Mouse (Mus musculus): ENCODE results near the gene Cyb5r2. TPM values are rescaled to one million over a fixed set of nuclear protein-coding genes. Genes with fewer than 3 reads are reported as not detected.

Gene Cyb5r2
- polyA plus RNA-seq, 1 experiment, result not detected

GRCm38 (mm10) chr7:107752031-107752520 is 5.8 kb downstream of the Cyb5r2 start:
- no peak for TF ChIP-seq FLI1 (IDR thresholded peaks at IDR 0.05; ENCODE audit: low read length)
- TF ChIP-seq GATA1 (IDR thresholded peaks at IDR 0.05; ENCODE audit: borderline replicate concordance, low read length), result no peak
- Histone ChIP-seq H3K4me1 (no peaks in the 10 kb centered on the region), H3K9me3 (no peaks in the 10 kb centered on the region), H3K27me3 (replicated peaks) (peaks cover 17% of the 10 kb centered on the region), H3K36me3 (replicated peaks; ENCODE audit: low read length) (no peaks in the 10 kb centered on the region), H3K4me3 (replicated peaks) (no peak overlapping the region)

GRCm38 (mm10) chr7:107749721-107750120 is 8.1 kb downstream of the Cyb5r2 start:
- no peak for TF ChIP-seq GATA1 (IDR thresholded peaks at IDR 0.05; ENCODE audit: borderline replicate concordance, low read length)
- no peak for TF ChIP-seq FLI1 (IDR thresholded peaks at IDR 0.05; ENCODE audit: low read length)
- Histone ChIP-seq H3K4me1 (peaks cover 4% of the 10 kb centered on the region; the same call in 1 of the 2 replicates), H3K36me3 (replicated peaks; ENCODE audit: low read length) (no peaks in the 10 kb centered on the region), H3K4me3 (replicated peaks) (no peak overlapping the region), H3K9me3 (no peaks in the 10 kb centered on the region), H3K27me3 (replicated peaks) (peaks cover 13% of the 10 kb centered on the region)

GRCm38 (mm10) chr7:107749270-107749669 is 8.6 kb downstream of the Cyb5r2 start:
- TF ChIP-seq GATA1 (IDR thresholded peaks at IDR 0.05; ENCODE audit: borderline replicate concordance, low read length) (no peak), FLI1 (IDR thresholded peaks at IDR 0.05; ENCODE audit: low read length) (no peak)
- Histone ChIP-seq H3K27me3 (replicated peaks) (peaks cover 13% of the 10 kb centered on the region), H3K4me3 (replicated peaks) (no peak overlapping the region), H3K4me1 (peaks cover 4% of the 10 kb centered on the region; the same call in 1 of the 2 replicates), H3K9me3 (no peaks in the 10 kb centered on the region), H3K36me3 (replicated peaks; ENCODE audit: low read length) (no peaks in the 10 kb centered on the region)

- H3K4me1 ChIP-seq, result peaks cover 4% of the 10 kb centered on the region; the same call in 1 of the 2 replicates
- no peaks in the 10 kb centered on the region for H3K9me3 ChIP-seq
- no peak for TF ChIP-seq FLI1 (IDR thresholded peaks at IDR 0.05; ENCODE audit: low read length)
- TF ChIP-seq GATA1 (IDR thresholded peaks at IDR 0.05; ENCODE audit: borderline replicate concordance, low read length), result no peak
- no peak overlapping the region for H3K4me3 ChIP-seq (replicated peaks)
- H3K27me3 ChIP-seq (replicated peaks), result peaks cover 13% of the 10 kb centered on the region
- H3K36me3 ChIP-seq (replicated peaks; ENCODE audit: low read length), result no peaks in the 10 kb centered on the region
Observed at GRCm38 (mm10) chr7:107747954-107748353, 9.9 kb downstream of the Cyb5r2 start.

DNA sequence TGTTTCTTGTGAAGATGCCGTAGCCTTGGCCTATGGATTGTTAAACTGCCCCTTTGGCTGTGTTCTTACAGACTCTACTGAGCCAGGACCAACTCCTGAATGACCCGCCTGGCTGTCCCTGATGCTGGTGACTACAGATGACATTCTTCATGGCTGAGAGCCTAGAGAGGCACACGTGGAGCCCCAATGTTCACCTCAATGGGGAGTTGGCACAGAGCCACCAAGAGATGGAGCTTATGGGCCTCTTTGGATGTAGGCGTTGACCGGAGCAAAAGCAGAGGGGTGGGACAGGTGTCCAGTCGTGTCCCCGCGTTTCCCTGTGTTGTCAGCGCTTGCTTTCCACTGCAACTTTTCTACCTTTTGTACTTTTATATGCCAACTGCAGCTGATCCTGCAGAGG is 10.4 kb downstream of the Cyb5r2 start:
- Histone ChIP-seq H3K27me3 (replicated peaks) (peaks cover 13% of the 10 kb centered on the region), H3K9me3 (no peaks in the 10 kb centered on the region), H3K4me3 (replicated peaks) (no peak overlapping the region), H3K36me3 (replicated peaks; ENCODE audit: low read length) (no peaks in the 10 kb centered on the region), H3K4me1 (peaks cover 4% of the 10 kb centered on the region; the same call in 1 of the 2 replicates)
- TF ChIP-seq GATA1 (IDR thresholded peaks at IDR 0.05; ENCODE audit: borderline replicate concordance, low read length) (no peak), FLI1 (IDR thresholded peaks at IDR 0.05; ENCODE audit: low read length) (no peak)

DNA sequence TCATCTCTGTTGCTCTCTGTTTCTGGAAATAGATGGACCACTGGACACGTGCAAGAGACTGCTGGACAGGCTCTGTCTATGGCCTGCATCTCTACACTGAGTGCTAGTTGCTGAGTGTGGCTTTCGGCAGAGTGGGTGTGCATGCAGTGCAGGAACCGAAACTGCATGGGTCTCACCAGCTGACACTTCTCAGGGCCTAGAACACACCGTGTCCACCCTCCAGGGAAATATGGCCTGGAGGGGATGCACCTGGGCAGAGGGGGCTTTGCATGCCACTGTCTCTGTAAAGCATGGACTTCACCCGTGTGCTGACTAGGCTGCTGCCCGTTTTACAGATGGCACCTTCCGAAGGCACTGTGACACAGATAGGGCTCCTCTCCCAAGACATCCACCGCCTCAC is 11.8 kb downstream of the Cyb5r2 start:
- Histone ChIP-seq H3K9me3 (no peaks in the 10 kb centered on the region), H3K4me1 (peaks cover 4% of the 10 kb centered on the region; the same call in 1 of the 2 replicates), H3K4me3 (replicated peaks) (no peak overlapping the region), H3K27me3 (replicated peaks) (peaks cover 10% of the 10 kb centered on the region), H3K36me3 (replicated peaks; ENCODE audit: low read length) (no peaks in the 10 kb centered on the region)
- TF ChIP-seq FLI1 (IDR thresholded peaks at IDR 0.05; ENCODE audit: low read length) (no peak), GATA1 (IDR thresholded peaks at IDR 0.05; ENCODE audit: borderline replicate concordance, low read length) (no peak)

DNA sequence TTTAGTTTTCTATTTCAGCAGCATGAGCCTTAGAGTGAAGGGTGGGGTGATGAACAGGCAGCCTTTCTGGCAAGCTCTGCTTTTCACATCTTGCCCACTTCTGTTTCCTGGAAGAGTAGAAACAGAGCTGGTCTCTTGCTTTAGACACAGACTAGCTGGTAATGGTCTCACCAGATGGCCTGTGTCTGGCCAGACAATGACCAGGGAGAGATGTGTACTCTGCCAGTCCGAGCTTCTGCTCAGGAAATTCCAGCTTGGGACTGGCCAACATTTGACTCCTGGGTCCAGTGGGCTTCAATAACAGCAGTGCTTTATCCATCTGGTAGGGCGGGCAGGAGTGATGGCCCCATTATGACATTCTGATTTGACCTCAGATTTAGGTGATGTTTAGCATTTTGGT is 12.7 kb downstream of the Cyb5r2 start:
- no peaks in the 10 kb centered on the region for H3K9me3 ChIP-seq
- H3K4me3 ChIP-seq (replicated peaks), result no peak overlapping the region
- H3K36me3 ChIP-seq (replicated peaks; ENCODE audit: low read length), result no peaks in the 10 kb centered on the region
- peaks cover 4% of the 10 kb centered on the region; the same call in 1 of the 2 replicates for H3K4me1 ChIP-seq
- TF ChIP-seq GATA1 (IDR thresholded peaks at IDR 0.05; ENCODE audit: borderline replicate concordance, low read length), result no peak
- no peak for TF ChIP-seq FLI1 (IDR thresholded peaks at IDR 0.05; ENCODE audit: low read length)
- H3K27me3 ChIP-seq (replicated peaks), result peaks cover 7% of the 10 kb centered on the region

DNA sequence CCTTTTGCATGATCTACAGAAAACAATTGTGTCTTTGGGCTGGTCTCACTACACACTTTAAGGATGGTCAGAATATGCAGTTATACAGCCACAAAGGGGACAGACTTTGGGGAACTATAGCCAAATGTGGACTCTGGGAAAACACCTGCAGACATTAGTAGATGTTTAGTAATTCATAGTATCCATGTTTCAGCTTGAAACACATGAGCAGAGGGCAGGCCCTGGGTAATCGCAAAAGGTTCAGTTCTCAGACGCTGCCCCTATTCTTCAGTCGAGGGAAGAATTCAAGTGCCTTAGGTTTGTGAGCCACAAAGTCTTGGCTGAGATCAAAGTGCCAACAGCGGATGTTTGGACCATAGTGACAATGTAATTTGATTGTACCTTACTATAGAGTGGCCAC is 13.4 kb downstream of the Cyb5r2 start:
- Histone ChIP-seq H3K4me1 (peaks cover 4% of the 10 kb centered on the region; the same call in 1 of the 2 replicates), H3K27me3 (replicated peaks) (peaks cover 7% of the 10 kb centered on the region), H3K36me3 (replicated peaks; ENCODE audit: low read length) (no peaks in the 10 kb centered on the region), H3K4me3 (replicated peaks) (no peak overlapping the region), H3K9me3 (no peaks in the 10 kb centered on the region)
- no peak for TF ChIP-seq FLI1 (IDR thresholded peaks at IDR 0.05; ENCODE audit: low read length)
- no peak for TF ChIP-seq GATA1 (IDR thresholded peaks at IDR 0.05; ENCODE audit: borderline replicate concordance, low read length)

GRCm38 (mm10) chr7:107742963-107743465 is 14.8 kb downstream of the Cyb5r2 start:
- Histone ChIP-seq H3K36me3 (replicated peaks; ENCODE audit: low read length) (no peaks in the 10 kb centered on the region), H3K27me3 (replicated peaks) (peaks cover 7% of the 10 kb centered on the region), H3K4me3 (replicated peaks) (no peak overlapping the region), H3K4me1 (peaks cover 4% of the 10 kb centered on the region; the same call in 1 of the 2 replicates), H3K9me3 (no peaks in the 10 kb centered on the region)
- TF ChIP-seq GATA1 (IDR thresholded peaks at IDR 0.05; ENCODE audit: borderline replicate concordance, low read length), result no peak
- no peak for TF ChIP-seq FLI1 (IDR thresholded peaks at IDR 0.05; ENCODE audit: low read length)

GRCm38 (mm10) chr7:107738726-107739125 is 19.1 kb downstream of the Cyb5r2 start:
- H3K4me3 ChIP-seq (replicated peaks), result no peak overlapping the region
- H3K27me3 ChIP-seq (replicated peaks), result no peaks in the 10 kb centered on the region
- no peaks in the 10 kb centered on the region for H3K4me1 ChIP-seq
- no peak for TF ChIP-seq FLI1 (IDR thresholded peaks at IDR 0.05; ENCODE audit: low read length)
- TF ChIP-seq GATA1 (IDR thresholded peaks at IDR 0.05; ENCODE audit: borderline replicate concordance, low read length), result no peak
- H3K36me3 ChIP-seq (replicated peaks; ENCODE audit: low read length), result no peaks in the 10 kb centered on the region
- H3K9me3 ChIP-seq, result no peaks in the 10 kb centered on the region

Data from megakaryocyte, embryonic 14.5 days (primary cell).